Mouse (Mus musculus) CH12F3 (cell line): ENCODE data around the gene Pip5k1c.

Experiments used
- in situ Hi-C: fragments of 300-500 bp; cut with MboI; formaldehyde crosslinking; loops from 2 replicates; pipeline ENCODE4 v1.14.3; 2020; ENCODE audit warnings: low sequenced_read_pairs

Pip5k1c gene

GRCm38 (mm10) chr10:81320550-81321347, 28.0 kb downstream of the Pip5k1c start, which contains the start of gene Cactin:
Cactin (plus strand) TSS chr10:81321103.
- in situ Hi-C loops: no loop called here

GRCm38 (mm10) chr10:81321436-81321835, 28.7 kb downstream of the Pip5k1c start:
- in situ Hi-C loops: no loop called here

GRCm38 (mm10) chr10:81322444-81322843, 29.7 kb downstream of the Pip5k1c start:
- in situ Hi-C loops: no loop called here

GRCm38 (mm10) chr10:81323141-81323775, 30.5 kb downstream of the Pip5k1c start:
- in situ Hi-C loops: no loop called here

- in situ Hi-C loops: no loop called here
These were observed 31.2 kb downstream of the Pip5k1c start for GRCm38 (mm10) chr10:81323791-81324530.

- in situ Hi-C loops: no loop called here
These were observed 32.4 kb downstream of the Pip5k1c start for GRCm38 (mm10) chr10:81325176-81325575.

GRCm38 (mm10) chr10:81325781-81326180, 33.0 kb downstream of the Pip5k1c start:
- in situ Hi-C loops: no loop called here

- in situ Hi-C loops: no loop called here
These were observed 34.1 kb downstream of the Pip5k1c start for GRCm38 (mm10) chr10:81326858-81327257.

- in situ Hi-C loops: no loop called here
These were observed 35.2 kb downstream of the Pip5k1c start for GRCm38 (mm10) chr10:81327959-81328358.

GRCm38 (mm10) chr10:81328386-81328785, 35.6 kb downstream of the Pip5k1c start, which contains the start of gene Tbxa2r:
Tbxa2r (plus strand) TSS chr10:81328731.
- in situ Hi-C loops: no loop called here

- in situ Hi-C loops: no loop called here
These were observed 36.6 kb downstream of the Pip5k1c start for GRCm38 (mm10) chr10:81329194-81329975.

- in situ Hi-C loops: no loop called here
These were observed 37.2 kb downstream of the Pip5k1c start for GRCm38 (mm10) chr10:81330007-81330406.

GRCm38 (mm10) chr10:81332277-81332676, 39.5 kb downstream of the Pip5k1c start:
- in situ Hi-C loops: no loop called here

GRCm38 (mm10) chr10:81334324-81334723, 41.6 kb downstream of the Pip5k1c start:
- in situ Hi-C loops: no loop called here

- in situ Hi-C loops: no loop called here
These were observed 42.9 kb downstream of the Pip5k1c start for GRCm38 (mm10) chr10:81335393-81336340.

GRCm38 (mm10) chr10:81336558-81336957, 43.8 kb downstream of the Pip5k1c start:
- in situ Hi-C loops: no loop called here

- in situ Hi-C loops: loop anchor here (5.0 to 10.0 kb wide), 2 partner anchors 53 to 146 kb away; no protein-coding TSS in a partner anchor
These were observed 48.0 kb downstream of the Pip5k1c start for GRCm38 (mm10) chr10:81340551-81341332.

- in situ Hi-C loops: loop anchor here (5.0 to 10.0 kb wide), 2 partner anchors 54 to 147 kb away; no protein-coding TSS in a partner anchor
These were observed 48.7 kb downstream of the Pip5k1c start for GRCm38 (mm10) chr10:81341333-81341949.
